Mouse (Mus musculus): ENCODE results near the gene Fam167b.

GRCm38 (mm10) chr4:129576863-129577491 lies 1.4 kb downstream of the Fam167b start:
- TF ChIP-seq CTCF (conservative IDR thresholded peaks at IDR 0.05; ENCODE audit: insufficient read depth, insufficient read length, low read depth, low read length), result peak; percentile 75
- TF ChIP-seq POLR2A (IDR thresholded peaks at IDR 0.05; ENCODE audit: low read depth, low read length), result no peak

Data from kidney, adult 2 months (tissue).